Mouse (Mus musculus) lung, embryonic 16.5 days (tissue): Measurements from ENCODE around the gene 1700023F06Rik. TPM values are rescaled to one million over a fixed set of nuclear protein-coding genes. Genes with fewer than 3 reads are reported as not detected.

ENCODE experiments used
- ATAC-seq: fragments of 200-750 bp; cut with Nextera tagmentation; 2 replicates; pipeline ENCODE4 v1.8.0; 2017; ENCODE audit warnings: low read depth, mild to moderate bottlenecking, moderate library complexity
- H3K27ac ChIP-seq: fragments of 300-500 bp; sonication (generic); 2 replicates; pipeline ENCODE4 v1.5.1; 2014; ENCODE audit warnings: mild to moderate bottlenecking, control low read depth, low read length
- H3K27me3 ChIP-seq: fragments of 300-500 bp; sonication (generic); 2 replicates; pipeline ENCODE4 v1.6.1; 2014; ENCODE audit warnings: low read depth, low read length, mixed read lengths; ENCODE audit not compliant: control insufficient read depth, insufficient read depth
- H3K36me3 ChIP-seq: fragments of 300-500 bp; sonication (generic); 2 replicates; pipeline ENCODE4 v1.6.1; 2014; ENCODE audit warnings: low read length; ENCODE audit not compliant: control insufficient read depth, insufficient read depth
- H3K4me1 ChIP-seq: fragments of 300-500 bp; sonication (generic); replicated peaks from 2 replicates; pipeline ENCODE4 v1.6.1; 2014; ENCODE audit warnings: low read length, mixed read lengths; ENCODE audit not compliant: control insufficient read depth, insufficient read depth
- H3K4me2 ChIP-seq: fragments of 300-500 bp; sonication (generic); 2 replicates; pipeline ENCODE4 v1.6.1; 2014; ENCODE audit warnings: low read depth, low read length, control low read depth
- H3K4me3 ChIP-seq: fragments of 300-500 bp; sonication (generic); 2 replicates; pipeline ENCODE4 v1.5.1; 2014; ENCODE audit warnings: mild to moderate bottlenecking, low read length, control low read depth
- H3K9ac ChIP-seq: fragments of 300-500 bp; sonication (generic); 2 replicates; pipeline ENCODE4 v1.6.1; 2014; ENCODE audit warnings: low read length, control low read depth
- H3K9me3 ChIP-seq: fragments of 300-500 bp; sonication (generic); 2 replicates; pipeline ENCODE4 v1.6.1; 2016; ENCODE audit warnings: low read length; ENCODE audit not compliant: control insufficient read depth
- WGBS: fragments of 180-500 bp; shearing (Covaris S2); extraction: QIAGEN DNeasy Blood & Tissue Kit; methylation state at CpG from one replicate; pipeline ENCODE4 v1.1.7; 2014; 5-methylcytosine and 5-hydroxymethylcytosine counted together
- polyA plus RNA-seq: library from polyadenylated mRNA; unstranded; fragments of >200 nt; fragmentation: Nextera tagmentation; extraction: Ambion mirVana; gene quantifications from 2 replicates; pipeline ENCODE4 v1.2.1, GENCODE M21; 2015

Gene 1700023F06Rik
- polyA plus RNA-seq, 1 experiment from 2014 or later = 0.44 TPM

DNA sequence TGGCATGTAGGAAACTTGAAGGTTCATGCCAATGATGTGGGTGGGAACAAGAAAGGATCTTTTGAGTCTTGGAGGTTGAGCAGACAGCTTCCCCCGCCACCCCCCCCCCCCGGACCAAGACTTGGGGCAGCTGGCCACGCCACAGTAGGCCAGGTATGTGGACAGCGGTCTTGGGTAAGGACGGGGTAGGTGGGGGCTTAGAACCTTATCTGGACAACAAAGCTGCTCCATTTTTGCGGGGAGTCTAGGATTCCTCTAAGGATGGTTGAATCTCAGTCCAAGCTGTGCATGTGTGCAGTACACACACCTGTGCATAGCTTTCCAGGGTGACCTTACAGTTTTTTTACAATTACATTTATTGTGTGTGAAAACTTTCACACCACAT lies 10.2 kb upstream of the 1700023F06Rik start:
- Histone ChIP-seq H3K36me3 (peaks cover 7% of the 10 kb centered on the region; the same call in 1 of the 2 replicates), H3K4me2 (peak overlapping the region; percentile 94), H3K9ac (peak overlapping the region; percentile 64), H3K27ac (no peak overlapping the region), H3K4me1 (peaks cover 4% of the 10 kb centered on the region; the same call in 1 of the 2 replicates), H3K9me3 (peaks cover 2% of the 10 kb centered on the region; the same call in 1 of the 2 replicates), H3K27me3 (no peaks in the 10 kb centered on the region), H3K4me3 (peak overlapping the region; percentile 56)
- ATAC-seq = 0 out of 2 replicates have a peak, but pooled peaks have one; percentile 2
- WGBS = 19% methylated on average over 5 of the region's 6 CpGs

DNA sequence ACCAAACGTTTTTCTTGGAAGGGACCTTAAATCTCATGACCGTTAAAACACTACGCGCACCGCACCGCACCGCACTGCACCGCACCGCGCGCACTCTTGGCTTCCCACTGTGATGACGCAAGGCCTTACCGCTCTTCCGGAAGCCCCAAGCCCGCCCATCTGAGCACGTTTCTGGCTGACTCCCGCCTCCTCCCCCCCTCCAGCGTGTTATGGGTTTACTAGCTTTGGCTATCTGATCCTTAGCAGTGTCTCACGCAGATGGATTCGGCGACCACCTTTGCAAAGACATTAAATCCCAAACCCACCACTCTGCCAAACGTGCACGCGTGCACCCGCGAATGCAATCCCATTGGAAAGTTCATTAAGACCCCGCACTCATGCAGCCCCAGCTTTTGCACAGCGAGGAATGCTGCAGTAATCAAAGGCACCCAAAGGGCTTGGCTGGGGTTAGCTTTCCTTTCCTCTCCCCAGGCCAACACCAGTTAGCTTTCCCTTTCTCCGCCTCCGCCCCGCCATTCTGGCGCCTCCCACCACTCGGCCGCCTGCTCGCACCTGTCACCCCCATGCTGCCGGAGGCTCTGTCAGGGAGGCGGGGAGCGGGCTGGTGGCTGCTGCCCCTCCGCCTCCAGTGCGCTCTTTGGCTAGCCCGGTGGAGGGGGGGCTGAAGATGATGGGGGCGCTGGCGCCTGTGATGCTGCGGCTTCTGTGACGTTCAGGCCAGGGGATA lies 9.6 kb upstream of the 1700023F06Rik start, which contains the start of gene Spata32:
Gene Spata32 (minus strand): TSS at position 643 of the 727 bp plus-strand sequence.
- H3K9me3 ChIP-seq = peaks cover 2% of the 10 kb centered on the region; the same call in 1 of the 2 replicates
- peak within 1 kb of the TSS; percentile 64 for H3K9ac ChIP-seq
- H3K27me3 ChIP-seq = no peaks in the 10 kb centered on the region
- no peak within 1 kb of the TSS for H3K27ac ChIP-seq
- peak; percentile 84 for ATAC-seq
- peaks cover 7% of the 10 kb centered on the region; the same call in 1 of the 2 replicates for H3K36me3 ChIP-seq
- peak within 1 kb of the TSS; percentile 56 for H3K4me3 ChIP-seq
- peak within 1 kb of the TSS; percentile 94 for H3K4me2 ChIP-seq
- WGBS = under 1% methylated on average over 45 of the region's 45 CpGs
- peaks cover 4% of the 10 kb centered on the region; the same call in 1 of the 2 replicates for H3K4me1 ChIP-seq

DNA sequence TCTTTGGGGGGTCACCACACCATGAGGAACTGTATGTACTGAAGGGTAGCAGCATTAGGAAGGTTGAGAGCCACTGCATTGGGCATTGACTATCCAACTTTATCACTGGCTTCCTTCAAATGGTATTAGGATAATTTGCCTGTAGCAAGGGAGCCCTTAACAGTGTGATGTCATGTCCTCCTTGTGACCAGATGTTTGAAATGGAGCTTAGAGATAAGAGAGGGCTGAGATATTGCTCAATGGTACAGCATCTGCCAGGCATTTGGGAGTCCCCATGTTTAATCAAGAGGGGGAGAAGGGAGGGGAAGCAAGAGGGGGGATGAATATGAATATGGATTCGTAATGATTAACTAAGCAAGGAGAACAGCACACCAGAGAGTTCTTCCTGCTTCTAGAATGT lies 7.0 kb upstream of the 1700023F06Rik start:
- 29% methylated on average over 1 of the region's 1 CpGs for WGBS
- ATAC-seq = no peak
- no peak overlapping the region for H3K27ac ChIP-seq
- no peak overlapping the region for H3K9ac ChIP-seq
- no peak overlapping the region for H3K4me3 ChIP-seq
- peaks cover 2% of the 10 kb centered on the region; the same call in 1 of the 2 replicates for H3K9me3 ChIP-seq
- no peaks in the 10 kb centered on the region for H3K27me3 ChIP-seq
- H3K36me3 ChIP-seq = peaks cover 4% of the 10 kb centered on the region; the same call in 1 of the 2 replicates
- no peak overlapping the region for H3K4me2 ChIP-seq
- H3K4me1 ChIP-seq = peaks cover 4% of the 10 kb centered on the region; the same call in 1 of the 2 replicates

DNA sequence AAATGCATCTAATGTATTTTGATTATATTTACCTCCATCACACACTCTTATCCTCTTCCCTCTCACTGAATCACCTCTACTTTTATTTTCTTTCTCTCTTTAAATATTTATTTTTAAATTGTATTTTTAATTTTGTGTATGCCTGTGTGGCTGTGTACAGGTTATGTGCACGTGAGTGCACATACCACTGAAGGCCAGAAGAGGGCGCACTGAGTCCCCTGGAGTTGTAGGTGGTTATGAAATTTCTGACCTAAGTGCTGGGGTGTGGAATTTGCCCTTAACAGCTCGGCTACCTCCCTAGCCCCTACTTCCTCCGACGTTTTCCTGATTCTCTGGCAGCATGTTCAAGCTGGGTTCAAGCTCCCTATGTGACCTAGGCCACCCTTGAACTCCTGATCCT lies 5.4 kb upstream of the 1700023F06Rik start:
- 75% methylated on average over 5 of the region's 5 CpGs for WGBS
- peaks cover 4% of the 10 kb centered on the region; the same call in 1 of the 2 replicates for H3K4me1 ChIP-seq
- no peak overlapping the region for H3K4me3 ChIP-seq
- H3K36me3 ChIP-seq = no peaks in the 10 kb centered on the region
- H3K9me3 ChIP-seq = peaks cover 2% of the 10 kb centered on the region; the same call in 1 of the 2 replicates
- H3K27ac ChIP-seq = no peak overlapping the region
- H3K27me3 ChIP-seq = no peaks in the 10 kb centered on the region
- H3K9ac ChIP-seq = no peak overlapping the region
- no peak for ATAC-seq
- H3K4me2 ChIP-seq = no peak overlapping the region

DNA sequence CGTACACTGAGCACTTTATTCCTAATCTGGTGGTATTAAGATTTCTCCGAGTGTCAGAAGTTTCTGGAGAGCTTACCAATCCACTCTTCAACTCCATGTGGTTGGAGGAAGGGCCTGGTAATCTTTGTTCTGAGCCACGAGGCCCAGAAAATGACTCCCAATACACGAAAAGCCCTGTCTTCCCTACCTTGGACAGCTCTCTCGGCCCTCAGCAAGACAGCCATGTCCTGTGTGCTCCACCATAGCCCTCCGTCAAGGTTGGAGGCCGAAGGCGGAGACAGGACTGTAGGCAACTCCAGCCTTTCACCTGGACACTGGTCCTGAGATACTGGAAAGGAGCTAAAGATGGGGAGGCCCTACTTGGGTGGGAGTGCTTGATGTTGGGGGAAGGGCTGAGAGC lies 1.9 kb upstream of the 1700023F06Rik start:
- 49% methylated on average over 8 of the region's 8 CpGs for WGBS
- Histone ChIP-seq H3K9me3 (peaks cover 2% of the 10 kb centered on the region; the same call in 1 of the 2 replicates), H3K27ac (no peak overlapping the region), H3K4me2 (no peak overlapping the region), H3K36me3 (no peaks in the 10 kb centered on the region), H3K27me3 (no peaks in the 10 kb centered on the region), H3K9ac (no peak overlapping the region), H3K4me3 (no peak overlapping the region), H3K4me1 (no peaks in the 10 kb centered on the region)
- no peak for ATAC-seq

DNA sequence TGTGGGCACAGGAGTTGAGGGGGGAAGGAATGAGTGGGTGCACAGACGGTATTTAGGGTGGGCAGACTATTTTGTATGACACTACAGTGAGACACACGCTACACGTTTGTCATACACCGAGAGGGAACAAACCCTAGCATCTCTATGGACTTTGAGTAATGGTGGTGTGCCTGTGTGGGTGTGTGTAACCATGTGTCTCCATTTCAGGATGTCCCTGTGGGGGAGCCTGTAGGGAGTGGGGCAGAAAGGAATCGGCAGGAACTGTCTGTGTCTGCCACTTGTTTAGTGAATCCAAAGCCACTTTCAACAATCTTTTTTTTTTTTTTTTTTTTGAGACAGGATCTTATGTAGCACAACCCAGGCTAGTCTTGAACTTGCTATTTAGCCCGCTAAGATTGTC lies 2.2 kb downstream of the 1700023F06Rik start:
- Histone ChIP-seq H3K4me2 (no peak overlapping the region), H3K27me3 (no peaks in the 10 kb centered on the region), H3K36me3 (no peaks in the 10 kb centered on the region), H3K4me3 (no peak overlapping the region), H3K4me1 (peaks cover 4% of the 10 kb centered on the region; the same call in 1 of the 2 replicates), H3K9ac (no peak overlapping the region), H3K9me3 (no peaks in the 10 kb centered on the region), H3K27ac (no peak overlapping the region)
- 86% methylated on average over 6 of the region's 6 CpGs for WGBS
- no peak for ATAC-seq

DNA sequence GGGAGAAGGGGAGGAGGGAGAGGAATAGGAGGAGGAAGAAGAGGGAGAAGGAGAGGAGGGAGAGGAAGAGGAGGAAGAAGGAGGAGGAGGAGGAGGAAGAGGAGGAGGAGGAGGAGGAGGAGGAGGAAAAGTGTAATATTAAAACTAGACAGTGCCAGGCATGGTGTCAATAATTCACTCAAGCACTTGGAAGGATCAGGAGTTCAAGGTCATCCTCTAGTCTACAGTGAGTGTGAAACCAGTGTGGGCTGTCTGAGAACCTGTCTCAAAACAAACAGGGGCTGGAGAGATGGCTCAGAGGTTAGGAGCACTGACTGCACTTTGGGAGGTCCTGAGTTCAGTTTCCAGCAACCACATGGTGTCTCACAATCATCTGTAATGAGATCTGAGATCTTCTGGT lies 6.0 kb downstream of the 1700023F06Rik start:
- ATAC-seq = no peak

DNA sequence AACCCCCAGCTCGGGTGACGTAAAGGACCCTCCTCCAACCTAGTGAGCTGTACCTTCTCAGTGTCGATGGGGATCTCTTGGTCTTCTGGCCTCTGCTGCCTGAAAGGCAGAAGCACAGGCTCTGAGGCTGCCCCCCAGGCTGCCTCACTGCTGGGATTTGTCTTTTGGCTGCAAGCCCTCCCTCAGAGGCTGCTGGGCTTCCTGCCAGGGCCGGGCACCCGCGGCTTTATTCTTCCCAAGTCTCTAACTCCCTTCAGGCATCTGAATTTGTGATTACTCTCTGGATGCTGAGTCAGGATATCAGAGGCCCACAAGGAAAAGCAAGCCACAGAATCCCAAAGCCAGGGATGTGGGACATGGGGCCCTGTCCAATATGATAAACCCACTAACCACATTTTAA lies 6.7 kb downstream of the 1700023F06Rik start:
- Histone ChIP-seq H3K27me3 (peaks cover 39% of the 10 kb centered on the region), H3K9me3 (no peaks in the 10 kb centered on the region), H3K36me3 (no peaks in the 10 kb centered on the region), H3K4me1 (peaks cover 13% of the 10 kb centered on the region), H3K27ac (no peak overlapping the region), H3K9ac (no peak overlapping the region), H3K4me2 (no peak overlapping the region), H3K4me3 (no peak overlapping the region)
- 23% methylated on average over 6 of the region's 6 CpGs for WGBS
- ATAC-seq = peak; percentile 37; the same call in 1 of the 2 replicates

More for the DNA sequence above, 6.0 kb downstream of the 1700023F06Rik start:
- H3K4me2 ChIP-seq = no peak overlapping the region
- peaks cover 13% of the 10 kb centered on the region for H3K4me1 ChIP-seq
- H3K9me3 ChIP-seq = no peaks in the 10 kb centered on the region
- no peaks in the 10 kb centered on the region for H3K36me3 ChIP-seq
- no peak overlapping the region for H3K4me3 ChIP-seq
- H3K27ac ChIP-seq = no peak overlapping the region
- H3K9ac ChIP-seq = no peak overlapping the region
- H3K27me3 ChIP-seq = peaks cover 32% of the 10 kb centered on the region

DNA sequence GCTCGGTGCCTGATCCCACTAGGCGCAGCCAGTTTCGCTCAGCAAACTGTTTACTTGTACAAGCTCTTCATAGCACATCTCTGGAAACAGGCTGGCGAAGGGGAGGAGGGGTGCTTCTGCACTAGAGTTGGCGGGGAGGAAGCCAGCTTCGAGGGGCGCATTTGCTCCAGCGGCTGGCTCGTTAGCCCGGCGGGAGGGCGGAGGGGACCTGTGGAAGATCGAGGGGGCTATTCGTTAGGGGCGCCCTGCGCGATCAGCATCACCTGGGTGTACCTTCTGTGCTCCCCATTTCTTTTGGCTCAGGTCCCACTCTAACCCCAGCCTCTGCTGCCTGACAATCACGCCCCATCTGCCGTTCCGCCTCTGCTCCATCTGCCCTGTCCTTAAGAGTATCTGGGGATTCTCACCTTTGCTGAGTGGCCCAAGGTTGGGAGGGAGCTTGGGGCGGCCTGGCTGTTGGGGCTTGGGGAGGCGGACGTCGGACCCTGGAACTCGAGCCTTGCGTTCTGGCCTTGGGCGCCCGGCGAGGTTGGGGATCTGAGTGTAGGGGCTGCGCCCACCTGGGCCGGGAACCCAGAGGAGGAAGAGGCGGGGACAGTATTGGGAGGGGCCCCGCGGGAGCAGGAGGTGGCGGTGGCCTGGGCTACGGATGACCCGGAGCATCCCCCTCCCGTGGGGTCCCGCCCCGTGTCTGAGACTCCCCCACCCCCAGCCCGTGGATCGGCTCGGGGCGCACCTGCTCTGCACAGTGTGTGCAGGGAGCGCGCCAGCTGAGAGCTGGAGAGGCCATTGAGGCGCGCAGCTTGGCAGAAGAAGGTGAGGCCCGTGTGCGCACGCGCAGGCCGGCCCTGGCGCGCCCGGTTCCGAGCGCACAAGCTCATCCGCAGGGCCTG lies 9.2 kb downstream of the 1700023F06Rik start:
- Histone ChIP-seq H3K9ac (peak overlapping the region; percentile 52), H3K4me1 (peaks cover 13% of the 10 kb centered on the region), H3K4me3 (peak overlapping the region; percentile 44), H3K9me3 (no peaks in the 10 kb centered on the region), H3K36me3 (no peaks in the 10 kb centered on the region), H3K27ac (no peak overlapping the region), H3K4me2 (peak overlapping the region; percentile 72), H3K27me3 (peaks cover 57% of the 10 kb centered on the region)
- WGBS = 6% methylated on average over 55 of the region's 59 CpGs
- ATAC-seq = peak; percentile 63
